Mouse (Mus musculus) ES-E14 (cell line): ENCODE measurements around the gene Lamb3.

ENCODE experiments used
- CHD2 ChIP-seq: IDR thresholded peaks from 2 replicates; pipeline ENCODE4 v1.6.1; 2014; ENCODE audit warnings: mild to moderate bottlenecking, low read depth, low read length, inconsistent platforms
- MAFK ChIP-seq: IDR thresholded peaks from 2 replicates; pipeline ENCODE4 v1.6.1; 2014; ENCODE audit warnings: mild to moderate bottlenecking, low read depth, low read length, inconsistent platforms; ENCODE audit not compliant: insufficient read depth

DNA sequence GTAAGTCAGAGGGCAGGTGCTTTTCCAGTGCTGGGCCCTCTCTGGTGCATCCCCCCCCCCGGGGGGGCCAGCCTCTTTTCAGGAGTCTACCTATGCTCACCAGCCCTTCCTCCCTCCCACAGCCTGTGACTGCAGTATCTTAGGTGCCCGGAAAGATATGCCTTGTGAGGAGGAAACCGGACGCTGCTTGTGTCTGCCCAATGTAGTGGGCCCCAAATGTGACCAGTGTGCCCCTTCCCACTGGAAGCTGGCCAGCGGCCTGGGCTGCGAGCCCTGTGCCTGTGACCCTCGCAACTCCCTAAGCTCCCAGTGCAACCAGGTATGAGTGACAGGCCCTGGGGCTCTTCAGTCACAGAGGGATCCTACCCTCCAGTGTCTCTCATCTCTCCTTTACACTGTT lies 123.1 kb downstream of the Lamb3 start:
- TF ChIP-seq MAFK: no peak
- TF ChIP-seq CHD2: no peak
